Mouse (Mus musculus) cortical plate, adult 2 months (tissue): ENCODE data around the gene Iqcj.

Experiments
- CTCF ChIP-seq: fragments of 200-500 bp; IDR thresholded peaks from 2 replicates; pipeline ENCODE4 v1.5.1; 2011; ENCODE audit warnings: mild to moderate bottlenecking, control low read depth, low read length; ENCODE audit not compliant: insufficient read depth; ENCODE audit errors: extremely low read depth
- POLR2A ChIP-seq: fragments of 200-500 bp; IDR thresholded peaks from 2 replicates; pipeline ENCODE4 v1.6.1; 2011; ENCODE audit warnings: mild to moderate bottlenecking, low read length, control low read depth; ENCODE audit not compliant: insufficient read depth; ENCODE audit errors: extremely low read depth

DNA sequence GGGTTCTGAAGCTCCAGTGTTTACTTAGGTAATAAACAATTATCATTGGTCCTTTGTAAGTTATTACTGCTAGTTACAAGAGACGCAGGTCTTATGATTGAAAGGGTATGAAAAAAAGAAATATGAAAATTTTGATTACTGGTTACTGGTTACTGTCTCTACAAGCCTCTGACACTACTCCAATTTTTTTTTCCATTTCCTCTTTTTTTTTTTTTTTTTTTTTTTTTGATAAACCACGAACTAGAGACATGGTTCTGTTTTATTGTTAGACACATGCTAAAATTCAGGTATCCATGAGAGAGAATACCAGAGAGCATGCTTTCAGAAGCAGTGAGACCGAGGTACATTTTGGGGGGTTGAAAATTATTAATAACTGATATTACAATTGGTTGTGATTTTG, 43.8 kb downstream of the Iqcj start:
- no peak for TF ChIP-seq CTCF
- no peak for TF ChIP-seq POLR2A
